In the genomic region with DNA sequence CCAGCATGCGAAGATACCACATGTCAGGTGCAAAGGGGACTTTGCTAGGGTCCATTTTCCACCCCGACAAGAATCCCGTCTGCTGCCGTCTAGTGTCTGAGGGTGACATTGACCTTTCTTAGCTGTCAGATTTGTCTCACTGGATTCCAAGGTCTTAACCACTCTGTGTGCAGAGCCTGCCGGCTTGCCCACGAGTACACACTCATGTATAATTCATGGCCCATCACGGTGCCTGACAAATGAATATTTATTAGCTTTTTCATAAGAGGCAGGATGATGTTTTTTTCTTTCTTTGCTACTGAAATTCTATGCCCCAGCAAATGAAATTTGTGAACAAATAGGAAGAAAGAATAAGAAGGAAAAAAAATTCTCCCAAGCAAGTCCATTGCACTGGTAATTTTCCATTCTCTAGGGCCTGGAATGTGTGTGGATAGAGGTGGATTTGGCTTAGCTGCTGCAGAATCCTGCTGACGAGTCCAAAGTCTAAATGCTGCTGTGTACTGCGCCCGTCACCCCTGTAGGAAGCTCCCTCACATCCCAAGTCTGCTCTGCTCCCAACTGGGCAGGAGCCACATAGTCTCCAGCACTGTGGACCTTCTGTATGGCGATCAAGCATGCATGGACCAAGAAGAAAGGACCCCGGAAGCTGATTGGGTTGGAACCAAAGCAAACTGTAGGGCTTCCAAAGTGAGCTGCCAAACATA, we compare ENCODE assay signal across 8 mouse cellular contexts.
DNase-seq lines count a peak whose midpoint lies in the region; ATAC-seq lines count a peak whose summit lies in the region.

No protein-coding gene starts in this region.

- peaks cover 3% of the 10 kb centered on the region; the same call in 1 of the 2 replicates for H3K27me3 ChIP-seq in neural tube, embryonic 12.5 days (replicated peaks)

- ATAC-seq in cerebellum, adult (ENCODE audit: insufficient number of reproducible peaks, low FRiP score, low TSS enrichment) = no peak
- peak; percentile 68; the same call in 1 of the 2 replicates for ATAC-seq in neural tube, embryonic 12.5 days (ENCODE audit: low FRiP score, low read depth)

- no peak overlapping the region for H3K9ac ChIP-seq in neural tube, embryonic 12.5 days

- peak; percentile 59 to 60 for DNase-seq in cerebellum, postnatal 10 days
- DNase-seq in neural tube, embryonic 10.5 days (ENCODE audit: extremely low spot score, low spot score) = no peak
- peak; percentile 14 to 26 for DNase-seq in left cerebral cortex, adult 9 months (ENCODE audit: low spot score in 2 of 2)
- peak; percentile 29 for DNase-seq in telencephalon, adult 2 months (ENCODE audit: low read depth, low spot score)
- DNase-seq in lung, postnatal 25 days (ENCODE audit: low spot score) = no peak
- DNase-seq in heart, postnatal 4 days = no peak

- no peaks in the 10 kb centered on the region for H3K36me3 ChIP-seq in neural tube, embryonic 12.5 days

- peaks cover 6% of the 10 kb centered on the region; the same call in 1 of the 2 replicates for H3K4me1 ChIP-seq in neural tube, embryonic 12.5 days

- H3K27ac ChIP-seq in neural tube, embryonic 12.5 days = no peak overlapping the region

- H3K4me2 ChIP-seq in neural tube, embryonic 12.5 days (replicated peaks) = no peak overlapping the region

- H3K9me3 ChIP-seq in neural tube, embryonic 12.5 days = no peaks in the 10 kb centered on the region

- 45% methylated on average over 12 of the region's 12 CpGs for WGBS in neural tube, embryonic 12.5 days

- H3K4me3 ChIP-seq in neural tube, embryonic 12.5 days = no peak overlapping the region

Comparison
In these comparisons a context has a peak if more than half of its experiments do, and no peak if none do; other contexts are left out.
1. DNase-seq: peak in cerebellum, postnatal 10 days (2 of 2), left cerebral cortex, adult 9 months (2 of 2) and telencephalon, adult 2 months (single experiment); none in neural tube, embryonic 10.5 days (single experiment), lung, postnatal 25 days (single experiment) and heart, postnatal 4 days (single experiment).